Mouse (Mus musculus) kidney, embryonic 16.5 days (tissue): Measurements from ENCODE around the gene Slc35b2. TPM values are rescaled to one million over a fixed set of nuclear protein-coding genes. Genes with fewer than 3 reads are reported as not detected.

Source experiments
- ATAC-seq: fragments of 200-750 bp; cut with Nextera tagmentation; 2 replicates; pipeline ENCODE4 v1.8.0; 2017; ENCODE audit warnings: moderate TSS enrichment; ENCODE audit not compliant: low FRiP score, low TSS enrichment
- H3K27ac ChIP-seq: fragments of 300-500 bp; sonication (generic); 2 replicates; pipeline ENCODE4 v1.5.1; 2014; ENCODE audit warnings: low read length
- H3K27me3 ChIP-seq: fragments of 300-500 bp; sonication (generic); 2 replicates; pipeline ENCODE4 v1.6.1; 2014; ENCODE audit warnings: low read length, control low read depth, mixed read lengths; ENCODE audit not compliant: insufficient read depth
- H3K36me3 ChIP-seq: fragments of 300-500 bp; sonication (generic); 2 replicates; pipeline ENCODE4 v1.6.1; 2014; ENCODE audit warnings: low read length, control low read depth, mixed read lengths; ENCODE audit not compliant: insufficient read depth
- H3K4me1 ChIP-seq: fragments of 300-500 bp; sonication (generic); 2 replicates; pipeline ENCODE4 v1.6.1; 2014; ENCODE audit warnings: low read length, control low read depth, mixed read lengths; ENCODE audit not compliant: insufficient read depth
- H3K4me2 ChIP-seq: fragments of 300-500 bp; sonication (generic); replicated peaks from 2 replicates; pipeline ENCODE4 v1.6.1; 2014; ENCODE audit warnings: low read depth, low read length
- H3K4me3 ChIP-seq: fragments of 300-500 bp; sonication (generic); 2 replicates; pipeline ENCODE4 v1.5.1; 2014; ENCODE audit warnings: mild to moderate bottlenecking, low read length
- H3K9ac ChIP-seq: fragments of 300-500 bp; sonication (generic); replicated peaks from 2 replicates; pipeline ENCODE4 v1.6.1; 2014; ENCODE audit warnings: low read length
- H3K9me3 ChIP-seq: fragments of 300-500 bp; sonication (generic); 2 replicates; pipeline ENCODE4 v1.6.1; 2016; ENCODE audit warnings: low read length, control low read depth
- WGBS: fragments of 180-500 bp; shearing (Covaris S2); extraction: QIAGEN DNeasy Blood & Tissue Kit; methylation state at CpG from one replicate; pipeline ENCODE4 v1.1.7; 2014; 5-methylcytosine and 5-hydroxymethylcytosine counted together
- polyA plus RNA-seq: library from polyadenylated mRNA; unstranded; fragments of >200 nt; fragmentation: Nextera tagmentation; extraction: Ambion mirVana; gene quantifications from 2 replicates; pipeline ENCODE4 v1.2.1, GENCODE M21; 2015

Slc35b2 gene
- polyA plus RNA-seq, 1 experiment from 2014 or later = 170 TPM

DNA sequence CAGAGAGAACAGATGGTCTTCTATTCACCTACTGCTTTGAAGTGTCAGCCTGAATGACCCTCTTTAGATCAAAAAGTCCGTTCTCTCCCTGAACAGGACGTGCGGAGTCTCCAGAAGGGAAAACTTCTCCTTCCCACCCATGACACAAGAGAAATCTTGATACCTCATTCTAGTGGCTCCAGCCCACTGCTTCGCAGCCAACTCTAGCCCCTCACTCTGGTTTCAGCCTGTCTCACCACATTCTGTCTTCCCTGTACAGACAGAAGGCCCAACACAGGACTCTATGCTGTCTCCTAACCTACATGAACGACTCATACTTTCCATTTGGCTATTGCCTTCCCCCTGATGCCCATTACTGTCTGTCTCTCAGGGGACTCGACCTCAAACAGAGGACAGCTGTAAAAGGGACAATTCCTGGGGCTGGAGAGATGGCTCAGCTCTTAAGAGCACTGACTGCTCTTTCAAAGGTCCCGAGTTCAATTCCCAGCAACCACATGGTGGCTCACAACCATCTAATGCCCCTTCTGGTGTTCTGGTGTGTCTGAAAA lies 12.4 kb upstream of the Slc35b2 start:
- WGBS = 32% methylated on average over 7 of the region's 7 CpGs
- Histone ChIP-seq H3K4me1 (peaks cover 12% of the 10 kb centered on the region), H3K4me3 (no peak overlapping the region), H3K36me3 (no peaks in the 10 kb centered on the region), H3K4me2 (no peak overlapping the region), H3K9me3 (no peaks in the 10 kb centered on the region), H3K27ac (no peak overlapping the region), H3K27me3 (peaks cover 25% of the 10 kb centered on the region), H3K9ac (no peak overlapping the region)
- no peak for ATAC-seq

DNA sequence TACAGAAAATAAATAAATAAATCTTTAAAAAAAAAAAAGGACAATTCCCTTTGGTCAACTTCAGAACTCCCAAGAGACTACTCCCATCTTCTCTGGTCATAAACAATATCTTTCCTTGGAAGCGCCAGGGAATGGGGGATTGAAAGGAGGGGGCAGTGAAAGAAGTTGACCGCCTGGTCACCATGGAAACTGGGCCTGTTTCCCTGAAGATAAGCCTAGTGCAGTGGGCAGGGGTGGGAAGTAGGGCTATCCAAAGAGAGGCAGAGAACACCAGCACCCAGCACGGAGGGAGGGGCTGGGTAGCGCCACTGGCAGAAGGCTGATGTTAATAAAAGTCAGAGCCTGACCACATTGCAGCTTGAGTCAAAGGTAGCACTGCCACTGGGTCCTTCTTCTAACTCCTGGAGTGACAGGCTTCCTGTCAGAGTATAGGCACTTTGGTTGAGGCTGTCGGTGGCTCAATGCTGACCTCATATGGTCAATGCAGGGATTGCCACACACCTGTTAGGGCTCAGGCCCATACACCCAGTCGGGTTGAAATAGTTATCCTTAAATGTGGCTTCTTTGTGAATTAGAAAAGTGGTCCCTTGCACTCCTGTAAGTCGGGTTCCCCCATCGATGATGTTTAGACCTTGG lies 11.7 kb upstream of the Slc35b2 start:
- Histone ChIP-seq H3K27me3 (peaks cover 25% of the 10 kb centered on the region), H3K9ac (no peak overlapping the region), H3K4me3 (no peak overlapping the region), H3K4me2 (no peak overlapping the region), H3K36me3 (no peaks in the 10 kb centered on the region), H3K9me3 (no peaks in the 10 kb centered on the region), H3K27ac (no peak overlapping the region), H3K4me1 (peaks cover 15% of the 10 kb centered on the region)
- WGBS = 5% methylated on average over 8 of the region's 8 CpGs
- peak; percentile 16; the same call in 1 of the 2 replicates for ATAC-seq

DNA sequence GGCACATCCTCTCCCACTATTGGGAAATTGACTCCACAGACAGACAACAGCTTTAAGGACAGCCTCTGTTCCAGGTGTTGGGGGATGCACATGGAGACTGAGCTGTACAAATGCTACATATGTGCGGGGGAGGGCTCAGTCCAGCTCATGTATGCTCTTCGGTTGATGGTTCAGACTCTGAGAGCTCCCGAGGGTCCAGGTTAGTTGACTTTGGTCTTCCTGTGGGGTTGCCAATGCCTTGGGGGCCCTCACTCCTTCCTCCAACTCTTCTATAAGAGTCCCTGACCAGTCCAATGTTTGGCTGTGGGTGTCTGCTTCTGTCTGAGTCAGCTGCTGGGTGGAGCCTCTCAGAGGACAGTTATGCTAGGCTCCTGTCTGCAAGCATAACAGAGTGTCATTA lies 10.6 kb upstream of the Slc35b2 start:
- Histone ChIP-seq H3K27ac (no peak overlapping the region), H3K9ac (no peak overlapping the region), H3K27me3 (peaks cover 16% of the 10 kb centered on the region), H3K4me2 (no peak overlapping the region), H3K4me3 (no peak overlapping the region), H3K4me1 (peaks cover 27% of the 10 kb centered on the region), H3K9me3 (no peaks in the 10 kb centered on the region), H3K36me3 (no peaks in the 10 kb centered on the region)
- ATAC-seq = no peak
- WGBS = 77% methylated on average over 3 of the region's 3 CpGs

DNA sequence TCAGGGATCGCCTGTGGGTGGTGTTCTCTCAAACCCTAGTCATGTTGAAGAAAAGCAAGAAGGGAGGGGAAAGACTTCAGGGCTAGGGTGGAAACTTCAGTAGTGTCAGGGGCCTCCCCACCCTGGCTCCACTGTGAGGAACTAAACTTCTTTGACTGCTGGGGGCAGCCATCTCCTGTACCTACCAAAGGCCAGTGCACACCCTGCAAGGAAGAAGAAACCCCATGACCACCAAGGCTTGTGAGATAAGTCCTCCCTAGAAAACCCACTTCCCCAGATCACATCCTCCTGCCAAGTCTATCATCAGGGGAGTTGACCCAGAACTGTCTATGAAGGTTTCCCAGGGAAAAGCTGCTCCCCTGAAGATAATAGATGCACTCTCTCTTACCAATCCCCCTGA lies 9.3 kb upstream of the Slc35b2 start:
- H3K4me2 ChIP-seq = no peak overlapping the region
- no peaks in the 10 kb centered on the region for H3K9me3 ChIP-seq
- H3K4me1 ChIP-seq = peaks cover 27% of the 10 kb centered on the region
- H3K9ac ChIP-seq = no peak overlapping the region
- peaks cover 11% of the 10 kb centered on the region for H3K27me3 ChIP-seq
- H3K4me3 ChIP-seq = no peak overlapping the region
- no peak for ATAC-seq
- no peaks in the 10 kb centered on the region for H3K36me3 ChIP-seq
- H3K27ac ChIP-seq = no peak overlapping the region
- WGBS = 38% methylated on average over 1 of the region's 1 CpGs

DNA sequence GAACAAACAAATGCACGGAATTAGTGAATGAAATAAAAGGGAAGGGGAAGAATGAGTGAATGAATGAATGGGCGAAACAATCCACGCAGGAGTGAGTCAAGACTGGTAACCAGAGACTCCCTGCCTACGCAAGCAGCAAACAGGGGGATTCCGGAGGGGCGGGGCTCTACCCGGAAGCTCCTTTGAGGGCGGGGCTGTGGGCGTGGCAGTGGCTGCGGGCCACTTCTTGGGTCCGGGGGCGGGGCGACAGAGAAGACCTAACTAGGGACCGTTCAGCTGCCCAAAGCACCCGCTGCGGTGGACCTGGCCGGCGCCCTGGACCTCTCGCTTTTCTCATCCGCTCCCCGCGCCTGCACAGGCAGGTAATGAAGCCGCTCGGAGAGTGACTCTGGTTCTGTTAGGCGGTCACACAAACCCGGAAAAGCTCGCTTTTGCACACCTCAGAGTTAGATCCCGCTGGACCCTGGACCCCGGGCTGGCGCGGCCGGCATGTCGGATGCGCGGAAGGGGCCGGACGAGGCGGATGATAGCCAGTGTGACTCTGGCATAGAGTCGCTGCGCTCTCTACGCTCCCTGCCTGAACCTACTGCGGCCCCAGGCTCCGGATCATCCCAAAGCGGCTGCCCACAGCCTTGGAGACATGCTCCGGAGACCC lies 8.1 kb upstream of the Slc35b2 start, which contains the start of gene Nfkbie:
TSS of gene Nfkbie (plus strand) at position 252 of the 655 bp plus-strand sequence.
- H3K9ac ChIP-seq = peak within 1 kb of the TSS; percentile 69
- H3K4me3 ChIP-seq = peak within 1 kb of the TSS; percentile 72
- H3K9me3 ChIP-seq = no peaks in the 10 kb centered on the region
- peak; percentile 82 for ATAC-seq
- peaks cover 11% of the 10 kb centered on the region for H3K27me3 ChIP-seq
- peaks cover 19% of the 10 kb centered on the region for H3K4me1 ChIP-seq
- no peaks in the 10 kb centered on the region for H3K36me3 ChIP-seq
- 0 out of 2 replicates have a peak within 1 kb of the TSS, but pooled peaks have one; percentile 17 for H3K27ac ChIP-seq
- H3K4me2 ChIP-seq = peak within 1 kb of the TSS; percentile 97
- under 1% methylated on average over 44 of the region's 45 CpGs for WGBS

DNA sequence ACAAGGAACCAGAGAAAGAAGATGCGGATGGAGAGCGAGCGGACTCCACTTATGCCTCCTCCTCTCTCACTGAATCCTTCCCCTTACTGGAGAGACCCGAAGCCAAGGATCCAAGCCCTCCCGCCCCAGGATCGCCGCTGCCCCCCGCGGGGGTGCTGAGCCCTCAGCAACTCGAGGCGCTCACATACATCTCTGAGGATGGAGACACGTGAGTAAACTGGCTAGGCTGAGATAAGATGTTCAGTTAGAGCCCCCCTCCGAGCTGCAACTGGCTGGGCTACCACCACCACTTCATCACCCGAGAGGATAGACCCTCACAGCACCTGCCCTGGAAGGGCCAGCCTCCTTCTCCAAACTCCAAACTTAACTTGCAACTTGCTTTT lies 7.6 kb upstream of the Slc35b2 start:
- Histone ChIP-seq H3K9me3 (no peaks in the 10 kb centered on the region), H3K9ac (peak overlapping the region; percentile 69), H3K27ac (no peak overlapping the region), H3K27me3 (peaks cover 11% of the 10 kb centered on the region), H3K36me3 (no peaks in the 10 kb centered on the region), H3K4me2 (peak overlapping the region; percentile 97), H3K4me3 (peak overlapping the region; percentile 72), H3K4me1 (peaks cover 19% of the 10 kb centered on the region)
- WGBS = 3% methylated on average over 14 of the region's 14 CpGs
- ATAC-seq = no peak

DNA sequence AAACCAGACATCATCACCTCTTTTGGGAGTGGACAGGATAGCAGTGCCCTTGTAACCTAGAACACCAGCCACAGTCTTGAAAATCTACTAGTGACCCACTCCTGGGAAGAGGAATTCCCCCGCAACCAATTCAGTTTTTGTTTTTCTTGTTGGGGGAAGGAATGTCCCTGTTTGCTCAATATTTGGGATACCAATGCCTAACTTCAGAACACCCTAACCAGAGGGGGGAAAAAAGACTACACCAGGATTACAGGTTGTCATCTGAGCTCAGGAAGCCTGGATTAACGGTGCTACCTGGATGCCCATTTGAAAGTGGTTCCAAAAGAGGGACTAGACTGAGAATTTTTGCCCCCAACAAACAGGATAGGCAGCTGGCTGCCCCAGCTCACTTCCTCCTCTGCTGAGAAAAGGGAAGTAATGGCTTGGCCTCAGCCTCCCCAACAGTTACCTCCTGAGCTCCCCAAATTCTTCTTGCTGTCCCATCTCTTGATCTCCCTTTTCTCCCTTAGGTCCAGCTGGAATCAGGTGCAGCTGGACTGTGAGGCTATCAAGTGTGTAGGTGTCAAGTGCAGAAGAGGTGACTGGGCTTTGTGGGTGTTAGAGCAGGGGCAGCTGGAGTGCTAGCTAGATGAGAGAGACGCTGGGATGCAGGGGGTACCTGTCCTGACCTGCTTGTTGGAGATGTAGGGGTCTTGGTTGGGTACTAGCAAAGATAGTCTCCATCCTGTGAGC lies 7.0 kb upstream of the Slc35b2 start:
- peaks cover 11% of the 10 kb centered on the region for H3K27me3 ChIP-seq
- peak overlapping the region; percentile 97 for H3K4me2 ChIP-seq
- H3K4me3 ChIP-seq = peak overlapping the region; percentile 72
- H3K9ac ChIP-seq = peak overlapping the region; percentile 14; the same call in 1 of the 2 replicates
- H3K36me3 ChIP-seq = no peaks in the 10 kb centered on the region
- no peaks in the 10 kb centered on the region for H3K9me3 ChIP-seq
- ATAC-seq = no peak
- peaks cover 19% of the 10 kb centered on the region for H3K4me1 ChIP-seq
- WGBS = 78% methylated on average over 3 of the region's 3 CpGs
- H3K27ac ChIP-seq = no peak overlapping the region

DNA sequence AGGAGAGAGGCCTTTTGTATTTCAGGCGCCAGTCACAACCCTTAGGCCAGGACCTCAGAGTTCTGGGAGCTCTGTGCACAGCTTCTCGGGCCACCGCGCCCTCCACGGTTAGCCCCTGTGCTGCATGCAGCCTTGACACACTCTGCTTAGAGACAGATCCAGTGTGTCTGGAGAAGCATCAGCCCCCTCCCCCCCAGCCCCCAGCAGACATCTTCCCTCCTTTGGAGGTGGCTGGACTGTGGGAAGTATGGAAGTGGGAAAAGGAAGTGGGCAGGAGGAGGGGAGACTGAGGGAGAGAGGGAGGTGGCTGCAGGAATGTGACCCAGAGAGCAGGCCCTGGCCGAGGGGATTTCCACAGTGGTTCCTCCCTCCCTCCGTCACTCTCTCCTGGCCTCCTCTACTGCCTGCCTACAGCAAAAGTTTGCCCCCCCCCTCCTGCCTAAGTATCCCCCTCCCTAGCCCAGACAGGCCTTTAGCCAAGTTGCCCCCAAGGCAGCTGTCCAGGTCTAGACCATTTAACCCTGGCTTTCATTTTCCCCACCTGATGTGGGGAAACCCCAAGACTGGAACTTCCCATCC lies 6.3 kb upstream of the Slc35b2 start:
- Histone ChIP-seq H3K4me1 (peaks cover 19% of the 10 kb centered on the region), H3K9ac (0 out of 2 replicates have a peak overlapping the region, but pooled peaks have one; percentile 14), H3K9me3 (no peaks in the 10 kb centered on the region), H3K36me3 (no peaks in the 10 kb centered on the region), H3K4me3 (0 out of 2 replicates have a peak overlapping the region, but pooled peaks have one; percentile 14), H3K4me2 (peak overlapping the region; percentile 97), H3K27me3 (peaks cover 11% of the 10 kb centered on the region), H3K27ac (no peak overlapping the region)
- ATAC-seq = no peak
- WGBS = 66% methylated on average over 7 of the region's 7 CpGs

DNA sequence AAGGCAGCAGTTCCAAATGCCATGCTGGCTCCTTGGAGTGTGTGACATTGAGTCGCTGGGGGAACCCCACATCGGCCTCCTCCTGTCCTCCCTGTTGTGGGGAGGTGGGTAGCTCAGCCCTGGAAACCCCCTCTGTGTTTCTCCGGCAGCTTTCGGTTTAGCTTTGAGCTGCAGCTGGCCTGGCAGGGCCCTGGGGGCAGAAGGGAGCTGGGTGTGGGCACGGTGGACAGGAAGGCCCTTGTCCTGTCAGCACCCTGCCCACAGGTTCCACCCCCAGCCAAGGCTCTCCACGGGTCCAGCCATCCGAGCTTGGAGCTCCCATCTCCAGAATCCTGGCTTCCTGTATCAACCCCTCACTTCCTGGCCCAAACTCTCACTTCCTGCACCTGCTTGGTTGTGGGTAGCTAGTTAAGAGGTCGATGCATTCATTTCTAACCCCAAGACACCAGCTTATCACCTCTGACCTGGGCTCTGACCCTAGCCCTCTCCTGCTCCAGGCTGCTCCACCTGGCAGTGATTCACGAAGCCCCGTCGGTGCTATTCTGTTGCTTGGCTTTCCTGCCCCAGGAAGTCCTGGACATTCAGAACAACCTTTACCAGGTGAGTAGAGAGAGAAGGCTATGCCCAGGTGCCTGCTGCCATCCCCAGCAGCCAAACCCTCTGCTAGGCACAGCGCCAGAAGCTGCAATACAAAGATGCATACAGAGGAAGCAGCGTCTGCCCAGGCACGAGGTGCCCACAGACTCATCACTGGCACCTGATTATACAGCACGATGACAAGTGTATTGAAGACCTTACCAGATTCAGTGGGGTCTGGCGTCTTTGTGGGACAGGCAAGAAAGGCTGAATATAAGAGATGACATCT lies 5.4 kb upstream of the Slc35b2 start:
- Histone ChIP-seq H3K4me3 (no peak overlapping the region), H3K4me1 (peaks cover 19% of the 10 kb centered on the region), H3K27ac (no peak overlapping the region), H3K4me2 (no peak overlapping the region), H3K36me3 (no peaks in the 10 kb centered on the region), H3K9me3 (no peaks in the 10 kb centered on the region), H3K27me3 (peaks cover 11% of the 10 kb centered on the region), H3K9ac (no peak overlapping the region)
- ATAC-seq = no peak
- WGBS = 65% methylated on average over 16 of the region's 16 CpGs
